Mouse (Mus musculus) neural tube, embryonic 12.5 days (tissue): Measurements from ENCODE around the gene Timeless. TPM values are rescaled to one million over a fixed set of nuclear protein-coding genes. Genes with fewer than 3 reads are reported as not detected.
A peak's percentile ranks its signal among the peaks of the same experiment; 100 is the strongest.
"Not testable (repeated sequence)": the region's sequence is repeated elsewhere in the genome, so short reads cannot be mapped to it uniquely, and the experiment has no call there.

ENCODE experiments used
- ATAC-seq: fragments of 200-750 bp; cut with Nextera tagmentation; 2 replicates; pipeline ENCODE4 v1.8.0; 2017; ENCODE audit warnings: low read depth, mild to moderate bottlenecking, moderate TSS enrichment, moderate library complexity; ENCODE audit not compliant: low FRiP score
- H3K27ac ChIP-seq: fragments of 300-500 bp; sonication (generic); 2 replicates; pipeline ENCODE4 v1.5.1; 2016
- H3K27me3 ChIP-seq: fragments of 300-500 bp; sonication (generic); replicated peaks from 2 replicates; pipeline ENCODE4 v1.6.1; 2016; ENCODE audit warnings: mild to moderate bottlenecking
- H3K36me3 ChIP-seq: fragments of 300-500 bp; sonication (generic); 2 replicates; pipeline ENCODE4 v1.6.1; 2016; ENCODE audit warnings: mild to moderate bottlenecking
- H3K4me1 ChIP-seq: fragments of 300-500 bp; sonication (generic); 2 replicates; pipeline ENCODE4 v1.6.1; 2016
- H3K4me2 ChIP-seq: fragments of 300-500 bp; sonication (generic); replicated peaks from 2 replicates; pipeline ENCODE4 v1.6.1; 2016; ENCODE audit warnings: mild to moderate bottlenecking
- H3K4me3 ChIP-seq: fragments of 300-500 bp; sonication (generic); 2 replicates; pipeline ENCODE4 v1.5.1; 2016
- H3K9ac ChIP-seq: fragments of 300-500 bp; sonication (generic); 2 replicates; pipeline ENCODE4 v1.6.1; 2016; ENCODE audit warnings: mild to moderate bottlenecking
- H3K9me3 ChIP-seq: fragments of 300-500 bp; sonication (generic); 2 replicates; pipeline ENCODE4 v1.6.1; 2016; ENCODE audit warnings: mild to moderate bottlenecking
- WGBS: fragments of 180-500 bp; shearing (Covaris S2); methylation state at CpG from one replicate; pipeline ENCODE4 v1.1.7; 2016; 5-methylcytosine and 5-hydroxymethylcytosine counted together
- polyA plus RNA-seq: library from polyadenylated mRNA; unstranded; fragments of >200 nt; fragmentation: Nextera tagmentation; extraction: Ambion mirVana; gene quantifications from 2 replicates; pipeline ENCODE4 v1.2.1, GENCODE M21; 2016

Gene Timeless
- polyA plus RNA-seq, 1 experiment from 2014 or later: 48.6 TPM

DNA sequence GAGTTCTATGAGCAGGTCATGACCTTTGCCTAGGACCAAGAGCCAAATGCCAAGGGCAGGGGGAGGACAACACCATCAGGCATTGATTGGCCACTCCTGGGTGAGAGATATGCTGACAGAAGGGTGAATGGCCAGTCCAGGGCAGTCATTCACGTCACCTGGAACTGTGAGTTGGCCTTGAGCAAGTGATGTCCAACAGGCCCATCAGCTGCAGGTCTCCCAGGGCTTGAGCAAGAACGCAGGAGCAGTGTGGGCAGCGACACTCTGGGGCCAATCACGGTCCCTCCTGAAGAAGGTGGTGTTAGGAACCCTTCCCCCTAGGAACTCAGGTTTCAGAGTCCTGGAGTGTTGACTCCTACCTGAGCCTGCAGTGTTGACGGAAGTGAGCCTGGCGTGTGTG, 30.0 kb upstream of the Timeless start:
- Histone ChIP-seq H3K4me1 (no peaks in the 10 kb centered on the region), H3K4me2 (no peak overlapping the region), H3K27ac (no peak overlapping the region), H3K36me3 (no peaks in the 10 kb centered on the region), H3K9me3 (no peaks in the 10 kb centered on the region), H3K9ac (no peak overlapping the region), H3K4me3 (no peak overlapping the region), H3K27me3 (peaks cover under 1% of the 10 kb centered on the region; the same call in 1 of the 2 replicates)
- WGBS: 72% methylated on average over 6 of the region's 6 CpGs
- no peak for ATAC-seq

DNA sequence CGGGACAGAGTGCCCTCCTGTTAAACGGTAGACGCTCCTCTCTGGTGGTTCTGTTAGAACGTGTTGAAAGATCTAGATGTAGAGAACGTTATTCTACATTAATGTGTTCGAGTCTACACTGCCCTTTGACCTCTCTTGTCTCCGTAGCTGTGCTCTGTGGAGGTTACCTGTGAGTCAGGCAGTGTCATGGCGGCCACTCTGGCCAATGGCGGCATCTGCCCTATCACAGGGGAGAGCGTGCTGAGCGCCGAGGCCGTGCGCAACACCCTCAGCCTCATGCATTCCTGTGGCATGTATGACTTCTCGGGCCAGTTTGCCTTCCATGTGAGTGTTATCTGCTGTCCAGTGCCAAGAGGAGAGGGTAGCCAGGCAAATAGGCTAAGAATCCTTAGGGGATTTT, 26.9 kb upstream of the Timeless start:
- H3K4me2 ChIP-seq: no peak overlapping the region
- H3K4me3 ChIP-seq: no peak overlapping the region
- 95% methylated on average over 15 of the region's 15 CpGs for WGBS
- no peaks in the 10 kb centered on the region for H3K9me3 ChIP-seq
- no peak for ATAC-seq
- no peak overlapping the region for H3K27ac ChIP-seq
- H3K27me3 ChIP-seq: no peaks in the 10 kb centered on the region
- no peak overlapping the region for H3K9ac ChIP-seq
- H3K36me3 ChIP-seq: no peaks in the 10 kb centered on the region
- H3K4me1 ChIP-seq: no peaks in the 10 kb centered on the region

GRCm38 (mm10) chr10:128208326-128208725, 23.5 kb upstream of the Timeless start:
- Histone ChIP-seq H3K4me2 (no peak overlapping the region), H3K9me3 (no peaks in the 10 kb centered on the region), H3K27ac (no peak overlapping the region), H3K36me3 (no peaks in the 10 kb centered on the region), H3K27me3 (no peaks in the 10 kb centered on the region), H3K9ac (no peak overlapping the region), H3K4me3 (no peak overlapping the region), H3K4me1 (peaks cover 12% of the 10 kb centered on the region)
- no peak for ATAC-seq
- 93% methylated on average over 10 of the region's 10 CpGs for WGBS

DNA sequence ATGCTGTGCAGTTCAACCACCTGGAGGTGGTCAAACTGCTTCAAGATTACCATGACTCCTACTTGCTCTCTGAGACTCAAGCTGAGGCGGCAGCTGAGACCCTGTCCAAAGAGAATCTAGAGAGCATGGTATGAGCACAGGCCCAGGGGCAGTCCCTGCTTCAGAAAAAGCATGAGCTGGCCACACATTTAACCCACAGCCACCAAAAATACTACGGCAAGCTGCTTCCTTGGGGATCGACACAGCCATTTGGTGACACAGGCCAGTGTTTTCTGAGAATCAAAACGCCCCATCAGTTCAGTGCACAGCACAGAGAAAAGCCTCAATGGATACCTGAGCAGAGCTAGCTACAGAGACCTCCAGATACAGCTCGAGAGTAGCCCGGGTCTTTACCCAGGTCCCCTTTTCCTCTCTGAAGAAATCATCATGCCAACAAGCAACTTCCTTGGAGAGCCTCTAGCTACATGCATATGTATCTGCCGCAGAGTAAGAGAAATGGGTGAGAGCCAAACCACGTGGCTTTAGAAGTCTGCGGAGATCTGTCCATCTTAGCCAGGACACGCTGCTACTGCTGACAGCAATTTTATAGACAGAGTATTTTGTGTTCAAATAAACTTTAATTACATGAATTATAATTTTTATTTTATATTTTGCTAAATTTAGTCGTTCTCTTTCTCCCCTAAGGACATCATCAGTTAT, 22.4 kb upstream of the Timeless start:
- peaks cover 12% of the 10 kb centered on the region for H3K4me1 ChIP-seq
- no peak overlapping the region for H3K4me2 ChIP-seq
- no peak overlapping the region for H3K27ac ChIP-seq
- no peak for ATAC-seq
- H3K4me3 ChIP-seq: no peak overlapping the region
- WGBS: 94% methylated on average over 11 of the region's 11 CpGs
- H3K9me3 ChIP-seq: no peaks in the 10 kb centered on the region
- H3K36me3 ChIP-seq: no peaks in the 10 kb centered on the region
- no peak overlapping the region for H3K9ac ChIP-seq
- H3K27me3 ChIP-seq: no peaks in the 10 kb centered on the region; the same call in 1 of the 2 replicates

DNA sequence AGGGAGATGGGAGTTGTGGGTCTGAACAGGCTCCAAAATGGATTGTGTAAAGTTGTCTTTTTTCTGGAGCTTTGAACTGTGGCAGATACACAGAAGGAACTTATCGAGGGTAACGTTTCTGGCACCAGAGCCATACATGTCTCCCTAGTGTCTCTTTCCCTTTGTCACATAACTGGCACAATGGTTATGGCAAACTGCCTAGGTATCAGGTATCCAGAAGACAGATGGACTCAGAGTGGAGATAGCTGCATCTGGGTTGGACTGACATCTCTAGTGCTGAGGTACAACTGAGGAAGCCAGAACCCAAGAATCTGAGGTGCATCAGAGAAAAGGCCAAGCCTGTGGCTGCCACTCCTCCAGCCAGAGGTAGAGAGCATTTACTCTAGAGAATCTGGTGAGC, 21.7 kb upstream of the Timeless start:
- 92% methylated on average over 2 of the region's 2 CpGs for WGBS
- peak overlapping the region; percentile 70 for H3K4me2 ChIP-seq
- no peaks in the 10 kb centered on the region; the same call in 1 of the 2 replicates for H3K27me3 ChIP-seq
- no peak overlapping the region for H3K4me3 ChIP-seq
- no peaks in the 10 kb centered on the region for H3K36me3 ChIP-seq
- no peaks in the 10 kb centered on the region for H3K9me3 ChIP-seq
- no peak overlapping the region for H3K27ac ChIP-seq
- ATAC-seq: no peak
- no peak overlapping the region for H3K9ac ChIP-seq
- H3K4me1 ChIP-seq: peaks cover 12% of the 10 kb centered on the region

GRCm38 (mm10) chr10:128210954-128211353, 20.9 kb upstream of the Timeless start:
- H3K27ac ChIP-seq: no peak overlapping the region
- peak overlapping the region; percentile 47 for H3K9ac ChIP-seq
- no peaks in the 10 kb centered on the region for H3K36me3 ChIP-seq
- H3K4me2 ChIP-seq: peak overlapping the region; percentile 70
- ATAC-seq: peak; percentile 34; the same call in 1 of the 2 replicates
- 31% methylated on average over 14 of the region's 14 CpGs for WGBS
- no peaks in the 10 kb centered on the region; the same call in 1 of the 2 replicates for H3K27me3 ChIP-seq
- H3K9me3 ChIP-seq: no peaks in the 10 kb centered on the region
- peaks cover 12% of the 10 kb centered on the region for H3K4me1 ChIP-seq
- peak overlapping the region; percentile 45 for H3K4me3 ChIP-seq

GRCm38 (mm10) chr10:128211390-128212108, 20.3 kb upstream of the Timeless start, which contains the start of gene Spryd4:
TSS of gene Spryd4 (minus strand) at chr10:128211807.
- Histone ChIP-seq H3K4me1 (peaks cover 12% of the 10 kb centered on the region), H3K4me2 (peak within 1 kb of the TSS; percentile 70), H3K4me3 (peak within 1 kb of the TSS; percentile 45), H3K27ac (no peak within 1 kb of the TSS), H3K36me3 (no peaks in the 10 kb centered on the region), H3K9me3 (no peaks in the 10 kb centered on the region), H3K27me3 (no peaks in the 10 kb centered on the region; the same call in 1 of the 2 replicates), H3K9ac (peak within 1 kb of the TSS; percentile 47)
- ATAC-seq: peak; percentile 91
- WGBS: under 1% methylated on average over 30 of the region's 30 CpGs

DNA sequence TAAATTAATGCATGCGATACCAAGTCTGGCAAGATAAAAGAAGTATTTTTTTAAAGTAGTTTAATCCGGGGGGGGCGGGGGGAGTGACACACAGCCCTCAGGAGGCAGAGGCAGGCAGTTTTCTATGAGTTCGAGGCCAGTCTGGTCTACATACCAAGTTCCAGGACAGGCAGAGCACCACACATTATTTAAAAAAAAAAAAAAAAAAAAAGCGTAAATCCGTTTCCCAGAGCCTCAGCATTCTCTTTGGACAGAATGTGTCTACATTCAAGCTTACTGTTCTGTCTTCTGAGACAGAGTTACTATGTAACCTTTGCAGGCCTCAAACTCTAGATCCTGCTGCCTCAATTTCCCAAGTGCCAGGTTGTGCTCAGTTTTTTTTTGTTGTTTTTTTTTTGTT, 19.7 kb upstream of the Timeless start:
- Histone ChIP-seq H3K36me3 (no peaks in the 10 kb centered on the region), H3K4me1 (peaks cover 12% of the 10 kb centered on the region), H3K9me3 (no peaks in the 10 kb centered on the region), H3K9ac (no peak overlapping the region), H3K4me2 (peak overlapping the region; percentile 70), H3K4me3 (peak overlapping the region; percentile 45; the same call in 1 of the 2 replicates), H3K27ac (no peak overlapping the region), H3K27me3 (no peaks in the 10 kb centered on the region; the same call in 1 of the 2 replicates)
- peak; percentile 8; the same call in 1 of the 2 replicates for ATAC-seq
- WGBS: 47% methylated on average over 6 of the region's 6 CpGs

DNA sequence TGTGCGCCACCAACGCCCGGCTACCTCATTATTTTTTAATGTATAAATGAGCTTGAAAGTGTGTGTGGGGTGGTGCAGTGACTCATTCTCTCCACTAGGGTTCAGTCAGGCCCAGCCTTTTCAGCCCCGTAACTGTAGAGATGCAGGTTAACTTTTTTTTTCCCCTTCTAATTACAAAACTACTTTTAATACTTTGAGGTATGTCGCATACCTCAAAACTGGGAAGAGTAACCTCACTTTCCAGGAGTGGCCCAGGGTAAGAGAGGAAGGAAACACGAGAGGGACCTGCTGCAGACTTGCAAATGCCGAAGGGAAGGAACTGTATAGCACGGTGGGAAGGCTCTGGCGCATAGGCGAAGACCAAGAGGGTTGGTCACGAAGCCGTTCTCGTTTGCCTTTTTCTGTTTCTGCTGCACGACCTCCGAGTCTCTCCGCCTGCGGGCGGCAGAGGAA, 19.0 kb upstream of the Timeless start:
- H3K9ac ChIP-seq: no peak overlapping the region
- peak; percentile 6; the same call in 1 of the 2 replicates for ATAC-seq
- H3K4me1 ChIP-seq: peaks cover 12% of the 10 kb centered on the region
- H3K9me3 ChIP-seq: no peaks in the 10 kb centered on the region
- no peaks in the 10 kb centered on the region; the same call in 1 of the 2 replicates for H3K27me3 ChIP-seq
- H3K4me3 ChIP-seq: no peak overlapping the region
- H3K36me3 ChIP-seq: no peaks in the 10 kb centered on the region
- no peak overlapping the region for H3K27ac ChIP-seq
- WGBS: 2% methylated on average over 18 of the region's 18 CpGs
- H3K4me2 ChIP-seq: peak overlapping the region; percentile 55

GRCm38 (mm10) chr10:128214112-128214511, 17.8 kb upstream of the Timeless start:
- H3K36me3 ChIP-seq, H3K4me3 ChIP-seq, H3K27ac ChIP-seq, ATAC-seq, H3K4me2 ChIP-seq, H3K9ac ChIP-seq, H3K9me3 ChIP-seq, H3K27me3 ChIP-seq: not testable (repeated sequence)
- 89% methylated on average over 4 of the region's 4 CpGs for WGBS
- H3K4me1 ChIP-seq: peaks cover 12% of the 10 kb centered on the region

DNA sequence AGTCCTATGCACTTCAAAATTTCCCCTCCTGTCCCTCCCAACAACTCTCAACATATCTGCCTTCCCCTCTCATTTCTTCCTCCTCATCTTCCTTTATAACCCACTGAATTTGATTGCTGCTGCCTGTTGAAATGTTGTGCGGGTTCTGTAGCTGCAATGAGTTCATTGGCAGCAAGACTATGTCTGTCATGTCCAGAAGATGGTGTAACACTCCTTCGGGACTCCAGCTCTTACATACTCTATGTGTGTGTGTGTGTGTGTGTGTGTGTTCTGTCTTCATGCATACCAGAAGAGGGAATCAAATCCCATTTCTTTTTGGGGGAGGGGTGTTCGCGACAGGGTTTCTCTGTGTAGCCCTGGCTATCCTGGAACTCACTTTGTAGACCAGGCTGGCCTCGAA, 16.9 kb upstream of the Timeless start:
- H3K27me3 ChIP-seq: no peaks in the 10 kb centered on the region; the same call in 1 of the 2 replicates
- no peak overlapping the region for H3K4me2 ChIP-seq
- no peak overlapping the region for H3K4me3 ChIP-seq
- ATAC-seq: no peak
- no peak overlapping the region for H3K9ac ChIP-seq
- H3K9me3 ChIP-seq: no peaks in the 10 kb centered on the region
- peaks cover 12% of the 10 kb centered on the region for H3K4me1 ChIP-seq
- H3K36me3 ChIP-seq: no peaks in the 10 kb centered on the region
- 92% methylated on average over 5 of the region's 5 CpGs for WGBS
- H3K27ac ChIP-seq: no peak overlapping the region

- Histone ChIP-seq H3K27me3 (no peaks in the 10 kb centered on the region; the same call in 1 of the 2 replicates), H3K4me1 (no peaks in the 10 kb centered on the region), H3K9me3 (no peaks in the 10 kb centered on the region), H3K27ac (no peak overlapping the region), H3K9ac (no peak overlapping the region), H3K4me3 (no peak overlapping the region), H3K36me3 (no peaks in the 10 kb centered on the region), H3K4me2 (no peak overlapping the region)
- ATAC-seq: no peak
- 94% methylated on average over 18 of the region's 18 CpGs for WGBS
Observed at GRCm38 (mm10) chr10:128218387-128219117, 13.3 kb upstream of the Timeless start.
